Mouse (Mus musculus) cerebellum, adult 2 months (tissue): ENCODE measurements around the gene Efr3b.

Experiments
- CTCF ChIP-seq: fragments of 200-500 bp; IDR thresholded peaks from 2 replicates; pipeline ENCODE4 v1.5.1; 2011; ENCODE audit warnings: low read depth, mild to moderate bottlenecking, control low read depth, low read length, moderate library complexity, borderline replicate concordance; ENCODE audit not compliant: insufficient read depth
- POLR2A ChIP-seq: fragments of 200-500 bp; IDR thresholded peaks from 2 replicates; pipeline ENCODE4 v1.6.1; 2011; ENCODE audit warnings: low read length, control low read depth, borderline replicate concordance; ENCODE audit not compliant: insufficient read depth

GRCm38 (mm10) chr12:4076383-4076782 lies 37.7 kb upstream of the Efr3b start:
- TF ChIP-seq POLR2A, result no peak
- no peak for TF ChIP-seq CTCF
